Mouse (Mus musculus): Measurements from ENCODE around the gene Tsc22d1.

DNA sequence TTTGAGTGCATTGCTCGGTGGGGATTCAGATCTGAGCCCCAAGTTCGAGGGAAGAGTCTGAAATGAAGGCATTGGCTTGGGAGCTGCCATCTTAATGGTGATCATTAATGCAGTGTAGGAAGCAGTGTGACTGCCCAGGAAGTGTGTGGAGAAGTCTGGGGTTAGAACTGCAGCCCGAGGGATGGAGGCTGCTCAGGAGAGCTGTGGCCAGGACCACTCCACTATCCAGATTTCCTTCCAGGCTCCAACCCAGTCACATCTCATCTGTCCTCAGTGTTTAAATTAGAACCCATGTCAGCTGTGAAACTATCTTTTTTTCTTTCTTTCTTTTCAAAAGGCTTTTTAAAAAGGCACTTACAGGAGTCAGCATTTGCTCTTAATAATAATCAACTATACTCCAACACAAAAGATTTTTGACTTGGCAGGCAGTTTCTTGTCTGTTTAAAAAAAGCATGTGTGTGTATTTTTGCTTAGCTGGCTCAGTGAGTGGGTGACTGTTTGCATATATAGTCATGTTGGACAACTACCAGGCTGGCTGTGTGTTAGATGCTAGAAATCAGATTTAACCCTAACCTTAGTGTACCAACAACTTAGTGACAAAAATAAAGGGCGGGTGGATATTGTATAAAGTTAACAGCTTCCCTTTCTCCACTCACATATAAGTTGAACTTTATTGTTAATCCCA, 48.8 kb downstream of the Tsc22d1 start:
- TF ChIP-seq CTCF (IDR thresholded peaks at IDR 0.05; ENCODE audit: low read depth, low read length) = no peak
- TF ChIP-seq POLR2A (IDR thresholded peaks at IDR 0.05; ENCODE audit: extremely low read depth, insufficient read depth, low read length) = no peak

All from liver, adult 2 months (tissue).